Mouse (Mus musculus) neural tube, embryonic 15.5 days (tissue): ENCODE measurements around the gene Actr5. TPM values are rescaled to one million over a fixed set of nuclear protein-coding genes. Genes with fewer than 3 reads are reported as not detected.
A peak's percentile ranks its signal among the peaks of the same experiment; 100 is the strongest.

Source experiments
- ATAC-seq: fragments of 200-750 bp; cut with Nextera tagmentation; 2 replicates; pipeline ENCODE4 v1.8.0; 2017; ENCODE audit warnings: mild to moderate bottlenecking, moderate TSS enrichment, moderate library complexity; ENCODE audit not compliant: low FRiP score
- H3K27ac ChIP-seq: fragments of 300-500 bp; sonication (generic); replicated peaks from 2 replicates; pipeline ENCODE4 v1.5.1; 2015; ENCODE audit warnings: mild to moderate bottlenecking, inconsistent platforms
- H3K27me3 ChIP-seq: fragments of 300-500 bp; sonication (generic); replicated peaks from 2 replicates; pipeline ENCODE4 v1.6.1; 2015; ENCODE audit warnings: inconsistent platforms
- H3K36me3 ChIP-seq: fragments of 300-500 bp; sonication (generic); 2 replicates; pipeline ENCODE4 v1.6.1; 2015; ENCODE audit warnings: inconsistent platforms
- H3K4me1 ChIP-seq: fragments of 300-500 bp; sonication (generic); 2 replicates; pipeline ENCODE4 v1.6.1; 2015; ENCODE audit warnings: inconsistent platforms
- H3K4me2 ChIP-seq: fragments of 300-500 bp; sonication (generic); 2 replicates; pipeline ENCODE4 v1.6.1; 2015; ENCODE audit warnings: inconsistent platforms, mild to moderate bottlenecking, moderate library complexity
- H3K4me3 ChIP-seq: fragments of 300-500 bp; sonication (generic); replicated peaks from 2 replicates; pipeline ENCODE4 v1.5.1; 2015; ENCODE audit warnings: mild to moderate bottlenecking, inconsistent platforms
- H3K9ac ChIP-seq: fragments of 300-500 bp; sonication (generic); replicated peaks from 2 replicates; pipeline ENCODE4 v1.6.1; 2015; ENCODE audit warnings: mild to moderate bottlenecking, inconsistent platforms
- H3K9me3 ChIP-seq: fragments of 300-500 bp; sonication (generic); replicated peaks from 2 replicates; pipeline ENCODE4 v1.6.1; 2016; ENCODE audit warnings: inconsistent platforms
- WGBS: fragments of 180-500 bp; shearing (Covaris S2); methylation state at CpG from one replicate; pipeline ENCODE4 v1.1.7; 2015; ENCODE audit warnings: mixed read lengths; 5-methylcytosine and 5-hydroxymethylcytosine counted together
- polyA plus RNA-seq: library from polyadenylated mRNA; unstranded; fragments of >200 nt; fragmentation: Nextera tagmentation; extraction: Ambion mirVana; gene quantifications from 2 replicates; pipeline ENCODE4 v1.2.1, GENCODE M21; 2015

The Actr5 gene
- polyA plus RNA-seq, 1 experiment from 2014 or later, result 11.4 TPM

GRCm38 (mm10) chr2:158669199-158670195 is 44.8 kb downstream of the Actr5 start:
- H3K9me3 ChIP-seq, result no peaks in the 10 kb centered on the region
- no peaks in the 10 kb centered on the region for H3K36me3 ChIP-seq
- H3K4me2 ChIP-seq, result peak overlapping the region; percentile 98
- H3K27ac ChIP-seq, result no peak overlapping the region; the same call in 1 of the 2 replicates
- H3K27me3 ChIP-seq, result peaks cover 16% of the 10 kb centered on the region
- 70% methylated on average over 13 of the region's 13 CpGs for WGBS
- H3K9ac ChIP-seq, result peak overlapping the region; percentile 78
- H3K4me1 ChIP-seq, result peaks cover 66% of the 10 kb centered on the region
- no peak for ATAC-seq
- peak overlapping the region; percentile 72 for H3K4me3 ChIP-seq

GRCm38 (mm10) chr2:158670571-158670970 is 45.9 kb downstream of the Actr5 start:
- 46% methylated on average over 10 of the region's 10 CpGs for WGBS
- 0 out of 2 replicates have a peak overlapping the region, but pooled peaks have one; percentile 6 for H3K4me2 ChIP-seq

DNA sequence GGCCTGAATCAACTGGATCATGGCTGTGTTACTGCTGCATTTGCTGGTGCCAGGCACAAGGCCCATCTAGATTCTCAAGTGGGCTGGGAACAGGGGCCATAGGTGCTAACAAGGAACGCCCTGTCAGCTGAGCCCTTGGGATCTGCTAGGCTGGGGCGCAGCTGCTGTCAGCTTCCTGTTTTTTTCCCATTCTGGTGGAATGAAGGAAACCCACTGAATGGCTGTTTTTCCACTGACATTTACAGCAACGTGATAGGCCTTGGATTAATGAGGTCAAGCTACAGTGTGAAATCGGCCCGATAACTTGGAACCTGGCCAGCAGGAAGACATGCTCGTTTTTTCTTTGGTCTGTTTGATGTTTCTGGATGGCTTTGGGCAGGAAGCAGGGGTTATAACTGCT is 48.1 kb downstream of the Actr5 start:
- Histone ChIP-seq H3K36me3 (no peaks in the 10 kb centered on the region), H3K4me1 (peaks cover 53% of the 10 kb centered on the region), H3K4me2 (0 out of 2 replicates have a peak overlapping the region, but pooled peaks have one; percentile 6), H3K27me3 (peaks cover 9% of the 10 kb centered on the region), H3K4me3 (no peak overlapping the region), H3K27ac (peak overlapping the region; percentile 70), H3K9ac (no peak overlapping the region; the same call in 1 of the 2 replicates), H3K9me3 (no peaks in the 10 kb centered on the region)
- WGBS, result 11% methylated on average over 6 of the region's 6 CpGs
- ATAC-seq, result no peak

More at GRCm38 (mm10) chr2:158670571-158670970, 45.9 kb downstream of the Actr5 start:
- Histone ChIP-seq H3K27ac (no peak overlapping the region), H3K27me3 (peaks cover 12% of the 10 kb centered on the region), H3K4me3 (no peak overlapping the region), H3K9ac (no peak overlapping the region), H3K9me3 (no peaks in the 10 kb centered on the region), H3K4me1 (peaks cover 66% of the 10 kb centered on the region), H3K36me3 (no peaks in the 10 kb centered on the region)
- no peak for ATAC-seq

- Histone ChIP-seq H3K27me3 (peaks cover 9% of the 10 kb centered on the region), H3K9ac (no peak overlapping the region), H3K4me1 (peaks cover 47% of the 10 kb centered on the region), H3K27ac (peak overlapping the region; percentile 70), H3K9me3 (no peaks in the 10 kb centered on the region), H3K4me3 (no peak overlapping the region), H3K36me3 (no peaks in the 10 kb centered on the region), H3K4me2 (no peak overlapping the region)
- no peak for ATAC-seq
- 45% methylated on average over 4 of the region's 4 CpGs for WGBS
Measured at GRCm38 (mm10) chr2:158673493-158673892, 48.8 kb downstream of the Actr5 start.

DNA sequence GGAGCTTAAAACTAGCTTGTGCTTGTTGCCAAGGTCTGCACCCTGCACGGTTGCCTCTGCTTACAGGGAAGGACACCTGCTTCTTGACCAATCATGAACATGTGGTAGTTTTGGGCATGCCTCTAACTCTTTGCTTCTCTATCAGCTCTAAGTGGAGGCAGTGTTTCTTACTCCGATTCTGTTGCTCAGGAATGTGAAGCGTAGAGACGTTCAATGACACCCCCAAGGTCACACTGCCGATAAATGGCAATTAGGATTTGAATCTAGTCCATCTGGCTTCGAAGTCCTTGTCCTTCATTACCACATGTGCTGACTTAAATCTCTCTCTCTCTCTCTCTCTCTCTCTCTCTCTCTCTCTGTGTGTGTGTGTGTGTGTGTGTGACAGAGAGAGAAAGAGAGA is 49.4 kb downstream of the Actr5 start:
- 70% methylated on average over 6 of the region's 6 CpGs for WGBS
- H3K9me3 ChIP-seq, result no peaks in the 10 kb centered on the region
- H3K27ac ChIP-seq, result peak overlapping the region; percentile 70; the same call in 1 of the 2 replicates
- H3K36me3 ChIP-seq, result no peaks in the 10 kb centered on the region
- ATAC-seq, result no peak
- H3K4me3 ChIP-seq, result no peak overlapping the region
- H3K4me2 ChIP-seq, result no peak overlapping the region
- H3K27me3 ChIP-seq, result peaks cover 9% of the 10 kb centered on the region
- no peak overlapping the region for H3K9ac ChIP-seq
- H3K4me1 ChIP-seq, result peaks cover 41% of the 10 kb centered on the region

GRCm38 (mm10) chr2:158674759-158675158 is 50.1 kb downstream of the Actr5 start:
- H3K27me3 ChIP-seq, result peaks cover 4% of the 10 kb centered on the region
- peaks cover 35% of the 10 kb centered on the region for H3K4me1 ChIP-seq
- no peak overlapping the region for H3K4me2 ChIP-seq
- H3K9ac ChIP-seq, result no peak overlapping the region
- no peaks in the 10 kb centered on the region for H3K9me3 ChIP-seq
- H3K4me3 ChIP-seq, result no peak overlapping the region
- WGBS, result 87% methylated on average over 7 of the region's 7 CpGs
- no peaks in the 10 kb centered on the region for H3K36me3 ChIP-seq
- ATAC-seq, result no peak
- H3K27ac ChIP-seq, result no peak overlapping the region

DNA sequence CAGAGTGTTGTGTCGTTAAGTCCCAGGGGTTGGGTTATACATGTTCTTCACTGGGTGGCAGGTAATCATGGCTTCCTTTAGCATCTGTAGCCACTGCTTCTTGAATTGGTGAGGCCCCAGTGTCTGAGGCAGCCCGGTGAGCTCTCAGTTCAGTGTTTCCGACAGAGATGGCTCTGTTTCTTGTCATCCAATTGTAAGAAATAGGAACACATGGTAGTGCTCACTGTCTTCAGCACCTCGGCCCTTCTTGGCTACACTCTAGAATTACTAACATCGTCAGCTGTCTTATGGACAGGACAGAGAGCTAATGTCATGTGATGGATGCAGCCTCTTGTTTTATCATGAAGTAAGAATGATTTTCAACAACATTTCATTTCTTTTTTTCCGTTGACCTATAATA is 50.5 kb downstream of the Actr5 start:
- H3K27ac ChIP-seq, result no peak overlapping the region
- peaks cover under 1% of the 10 kb centered on the region; the same call in 1 of the 2 replicates for H3K27me3 ChIP-seq
- 80% methylated on average over 6 of the region's 6 CpGs for WGBS
- no peaks in the 10 kb centered on the region for H3K36me3 ChIP-seq
- ATAC-seq, result no peak
- H3K4me1 ChIP-seq, result peaks cover 31% of the 10 kb centered on the region
- no peak overlapping the region for H3K4me3 ChIP-seq
- H3K9ac ChIP-seq, result no peak overlapping the region
- no peak overlapping the region for H3K4me2 ChIP-seq
- H3K9me3 ChIP-seq, result no peaks in the 10 kb centered on the region

- H3K9ac ChIP-seq, result no peak overlapping the region
- H3K9me3 ChIP-seq, result no peaks in the 10 kb centered on the region
- no peaks in the 10 kb centered on the region for H3K36me3 ChIP-seq
- no peaks in the 10 kb centered on the region for H3K27me3 ChIP-seq
- H3K27ac ChIP-seq, result no peak overlapping the region
- H3K4me3 ChIP-seq, result no peak overlapping the region
- WGBS, result 93% methylated on average over 12 of the region's 12 CpGs
- peaks cover 23% of the 10 kb centered on the region for H3K4me1 ChIP-seq
- ATAC-seq, result no peak
- H3K4me2 ChIP-seq, result no peak overlapping the region
Measured at GRCm38 (mm10) chr2:158675907-158676533, 51.3 kb downstream of the Actr5 start.

DNA sequence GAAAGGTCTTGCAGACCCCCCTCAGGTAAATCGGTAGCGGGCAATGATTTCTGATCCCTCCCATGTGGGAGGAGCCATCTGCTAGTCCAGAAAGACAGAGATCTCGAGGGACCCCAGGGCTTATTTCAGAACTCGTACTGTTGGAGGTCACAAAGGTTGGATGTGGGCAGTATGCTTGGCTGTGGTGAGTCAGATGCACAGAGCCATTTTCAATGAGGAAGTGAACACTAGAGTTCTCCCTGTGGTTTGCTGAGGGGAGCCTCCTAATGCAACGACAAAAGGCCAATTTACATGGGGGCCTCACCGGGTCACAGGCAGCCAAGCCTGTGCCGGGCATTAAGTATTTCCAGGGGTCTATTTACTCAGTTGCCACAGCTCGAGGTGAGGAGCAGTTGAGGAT is 53.3 kb downstream of the Actr5 start:
- ATAC-seq, result no peak
- H3K27ac ChIP-seq, result no peak overlapping the region
- 71% methylated on average over 8 of the region's 8 CpGs for WGBS
- peaks cover 25% of the 10 kb centered on the region for H3K4me1 ChIP-seq
- H3K36me3 ChIP-seq, result no peaks in the 10 kb centered on the region
- no peak overlapping the region for H3K9ac ChIP-seq
- no peaks in the 10 kb centered on the region for H3K27me3 ChIP-seq
- no peaks in the 10 kb centered on the region for H3K9me3 ChIP-seq
- no peak overlapping the region for H3K4me2 ChIP-seq
- no peak overlapping the region for H3K4me3 ChIP-seq

DNA sequence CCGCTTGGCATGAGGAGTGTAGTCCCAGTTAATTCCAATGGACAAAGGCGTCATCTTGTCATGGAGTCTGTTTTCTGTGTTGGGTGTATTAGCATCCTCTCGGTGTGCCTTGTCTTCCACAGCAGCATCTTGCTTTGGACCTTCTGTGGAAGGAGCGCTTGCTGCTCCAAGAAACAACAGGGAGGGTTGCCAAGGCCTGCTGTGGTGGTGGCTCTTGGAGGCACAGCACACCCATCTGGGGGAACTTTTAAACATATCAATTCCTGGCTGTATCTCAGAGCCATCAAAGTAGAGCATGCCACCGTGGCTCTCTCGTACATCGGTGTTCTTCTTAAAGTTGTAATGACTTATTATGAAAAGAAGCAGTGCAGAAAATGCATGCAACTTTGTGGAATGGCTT is 54.4 kb downstream of the Actr5 start:
- Histone ChIP-seq H3K27ac (no peak overlapping the region), H3K4me1 (peaks cover 18% of the 10 kb centered on the region), H3K9ac (no peak overlapping the region), H3K27me3 (no peaks in the 10 kb centered on the region), H3K4me2 (no peak overlapping the region), H3K9me3 (no peaks in the 10 kb centered on the region), H3K4me3 (no peak overlapping the region), H3K36me3 (no peaks in the 10 kb centered on the region)
- 95% methylated on average over 7 of the region's 7 CpGs for WGBS
- no peak for ATAC-seq

GRCm38 (mm10) chr2:158680357-158680889 is 55.7 kb downstream of the Actr5 start:
- H3K9me3 ChIP-seq, result no peaks in the 10 kb centered on the region
- ATAC-seq, result no peak
- no peak overlapping the region for H3K4me3 ChIP-seq
- no peak overlapping the region for H3K4me2 ChIP-seq
- no peaks in the 10 kb centered on the region for H3K27me3 ChIP-seq
- WGBS, result 69% methylated on average over 10 of the region's 10 CpGs
- peaks cover 26% of the 10 kb centered on the region for H3K4me1 ChIP-seq
- no peaks in the 10 kb centered on the region for H3K36me3 ChIP-seq
- no peak overlapping the region for H3K9ac ChIP-seq
- no peak overlapping the region for H3K27ac ChIP-seq
